Mouse (Mus musculus) stomach, postnatal 0 days (tissue): ENCODE measurements around the gene Aspg.

Experiments used
- CTCF ChIP-seq: IDR thresholded peaks from 2 replicates; pipeline ENCODE4 v1.5.1; 2016; ENCODE audit warnings: antibody characterized with exemption, low read depth, mild to moderate bottlenecking, moderate library complexity
- EP300 ChIP-seq: optimal IDR thresholded peaks from 2 replicates; pipeline ENCODE3; 2016; ENCODE audit warnings: antibody characterized with exemption

GRCm38 (mm10) chr12:112158246-112158645 lies 51.8 kb downstream of the Aspg start:
- TF ChIP-seq CTCF, result no peak
- no peak for TF ChIP-seq EP300
